8 mouse cellular contexts compared by ENCODE assay signal in the genomic region with DNA sequence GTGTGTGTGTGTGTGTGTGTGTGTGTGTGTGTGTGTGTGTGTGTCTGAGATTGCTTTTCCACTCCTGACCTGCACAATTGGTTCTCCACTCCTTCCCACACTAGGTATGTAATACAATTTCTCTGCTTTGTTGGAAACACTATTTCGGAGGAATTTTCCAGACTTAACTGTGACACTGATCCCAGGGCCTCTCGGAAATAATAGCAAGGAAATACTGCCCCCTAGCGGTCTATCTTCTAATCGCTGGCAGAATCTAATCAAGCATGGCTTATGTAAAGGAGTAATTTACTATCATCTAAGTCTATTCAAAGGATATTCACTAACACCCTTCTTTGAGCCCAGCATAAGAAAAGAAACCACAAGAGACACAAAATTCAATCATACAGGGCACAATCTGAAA. TPM values are rescaled to one million over a fixed set of nuclear protein-coding genes. Genes with fewer than 3 reads are reported as not detected.
DNase-seq lines count a peak whose midpoint lies in the region; ATAC-seq and TF ChIP-seq lines count a peak whose summit lies in the region.

No protein-coding gene starts in this region.

- 3% methylated on average over 4 of the region's 4 CpGs for WGBS in forebrain, postnatal 0 days
- 5% methylated on average over 4 of the region's 4 CpGs for WGBS in lung, postnatal 0 days
- 7% methylated on average over 4 of the region's 4 CpGs for WGBS in stomach, postnatal 0 days

- H3K9me3 ChIP-seq in CH12.LX (replicated peaks; ENCODE audit: low read length): peaks cover 5% of the 10 kb centered on the region
- no peaks in the 10 kb centered on the region for H3K9me3 ChIP-seq in forebrain, postnatal 0 days (ENCODE audit: low read length)
- no peaks in the 10 kb centered on the region for H3K9me3 ChIP-seq in lung, postnatal 0 days (ENCODE audit: low read length)
- H3K9me3 ChIP-seq in stomach, postnatal 0 days (ENCODE audit: control insufficient read depth, low read length): no peaks in the 10 kb centered on the region

- TF ChIP-seq CTCF in CH12.LX (conservative IDR thresholded peaks at IDR 0.05 in 1 of 2, IDR thresholded peaks at IDR 0.05 in 1 of 2; ENCODE audit: low read depth in 2 of 2, low read length in 2 of 2): peak; percentile 64 to 73
- peak; percentile 79 for TF ChIP-seq CTCF in forebrain, postnatal 0 days (IDR thresholded peaks at IDR 0.05; ENCODE audit: low read depth)
- TF ChIP-seq CTCF in layer of hippocampus, adult 2 months (conservative IDR thresholded peaks at IDR 0.05): peak; percentile 88
- TF ChIP-seq CTCF in lung, postnatal 0 days (IDR thresholded peaks at IDR 0.05): peak; percentile 67
- TF ChIP-seq CTCF in stomach, postnatal 0 days (IDR thresholded peaks at IDR 0.05; ENCODE audit: low read depth): peak; percentile 80

- H3K4me2 ChIP-seq in CH12.LX (ENCODE audit: insufficient read depth, low read depth, poor library complexity, severe bottlenecking): peak overlapping the region; percentile 23; the same call in 1 of the 2 replicates
- H3K4me2 ChIP-seq in forebrain, postnatal 0 days (ENCODE audit: low read depth): no peak overlapping the region
- no peak overlapping the region for H3K4me2 ChIP-seq in lung, postnatal 0 days (replicated peaks; ENCODE audit: low read depth, low read length)
- H3K4me2 ChIP-seq in stomach, postnatal 0 days (replicated peaks; ENCODE audit: low read depth): no peak overlapping the region

- no peaks in the 10 kb centered on the region for H3K36me3 ChIP-seq in CH12.LX (replicated peaks in 1 of 2; ENCODE audit: control insufficient read depth in 1 of 2, insufficient read depth in 1 of 2, low read length in 1 of 2)
- H3K36me3 ChIP-seq in forebrain, postnatal 0 days (ENCODE audit: insufficient read depth): no peaks in the 10 kb centered on the region
- no peaks in the 10 kb centered on the region for H3K36me3 ChIP-seq in lung, postnatal 0 days (ENCODE audit: insufficient read depth, low read length)
- no peaks in the 10 kb centered on the region for H3K36me3 ChIP-seq in stomach, postnatal 0 days (ENCODE audit: control insufficient read depth, insufficient read depth, low read length)

- in situ Hi-C loops in CH12.LX (cut with MboI; ENCODE audit: low pct_ligation_motif_present, low pct_unique_long_range_greater_than_20kb, low sequenced_read_pairs): no loop called here

- no peak overlapping the region for H3K27ac ChIP-seq in CH12.LX (ENCODE audit: insufficient read depth, low read depth)
- peak overlapping the region; percentile 57; the same call in 1 of the 2 replicates for H3K27ac ChIP-seq in forebrain, postnatal 0 days (ENCODE audit: low read depth, low read length)
- H3K27ac ChIP-seq in layer of hippocampus, adult 2 months: peak overlapping the region; percentile 94
- no peak overlapping the region for H3K27ac ChIP-seq in lung, postnatal 0 days (ENCODE audit: low read length)
- H3K27ac ChIP-seq in stomach, postnatal 0 days (replicated peaks): no peak overlapping the region

- no peaks in the 10 kb centered on the region for H3K4me1 ChIP-seq in CH12.LX (ENCODE audit: control insufficient read depth in 1 of 2, insufficient read depth in 2 of 2)
- H3K4me1 ChIP-seq in forebrain, postnatal 0 days (ENCODE audit: insufficient read depth): 0 out of 2 replicates have a peak, but pooled peaks cover 5% of the 10 kb centered on the region
- H3K4me1 ChIP-seq in lung, postnatal 0 days (ENCODE audit: insufficient read depth, low read depth, low read length): no peaks in the 10 kb centered on the region
- no peaks in the 10 kb centered on the region for H3K4me1 ChIP-seq in stomach, postnatal 0 days (replicated peaks; ENCODE audit: control insufficient read depth, insufficient read depth)

- DNase-seq in heart, adult 11 months: peak; percentile 70
- no peak for DNase-seq in heart, postnatal 25 days (ENCODE audit: low spot score)
- peak; percentile 55 for DNase-seq in CH12.LX (ENCODE audit: extremely low read depth)
- peak; percentile 71 for DNase-seq in brain, embryonic 18.5 days (ENCODE audit: low read depth, low spot score)
- peak; percentile 94 for DNase-seq in forebrain, postnatal 0 days
- peak; percentile 89 to 92 for DNase-seq in layer of hippocampus, adult 2 months (ENCODE audit: low spot score in 2 of 2)
- peak; percentile 62 for DNase-seq in lung, postnatal 0 days (ENCODE audit: low spot score)
- DNase-seq in stomach, postnatal 0 days (ENCODE audit: low spot score): peak; percentile 39

- TF ChIP-seq RAD21 in CH12.LX (IDR thresholded peaks at IDR 0.05; ENCODE audit: low read depth, low read length): peak; percentile 72

- no peaks in the 10 kb centered on the region for H3K79me2 ChIP-seq in CH12.LX (replicated peaks; ENCODE audit: control insufficient read depth, extremely low read depth, insufficient read depth, poor library complexity, severe bottlenecking)

- H3K9ac ChIP-seq in CH12.LX (ENCODE audit: insufficient read depth, low read depth): no peak overlapping the region
- no peak overlapping the region for H3K9ac ChIP-seq in forebrain, postnatal 0 days
- no peak overlapping the region for H3K9ac ChIP-seq in lung, postnatal 0 days (replicated peaks; ENCODE audit: low read depth)
- H3K9ac ChIP-seq in stomach, postnatal 0 days (ENCODE audit: low read length): no peak overlapping the region

- no peak for TF ChIP-seq EP300 in CH12.LX (IDR thresholded peaks at IDR 0.05; ENCODE audit: low read length)
- TF ChIP-seq EP300 in lung, postnatal 0 days (IDR thresholded peaks at IDR 0.05): no peak
- no peak for TF ChIP-seq EP300 in stomach, postnatal 0 days (optimal IDR thresholded peaks at IDR 0.05)

- TF ChIP-seq POLR2A in CH12.LX (IDR thresholded peaks at IDR 0.05; ENCODE audit: low read depth, low read length): no peak

- intact Hi-C loops in heart, postnatal 25 days (cut with DNase I): loop anchor here (5.0 kb wide), 1 partner anchor 347 kb away; no protein-coding TSS in a partner anchor

- dilution Hi-C loops in CH12.LX (cut with MboI; ENCODE audit: extremely low pct_ligation_motif_present, extremely low pct_unique_long_range_greater_than_20kb, low sequenced_read_pairs): no loop called here

- no peak overlapping the region for H3K4me3 ChIP-seq in CH12.LX (replicated peaks in 1 of 3; ENCODE audit: low read depth in 2 of 3, low read length in 2 of 3, poor library complexity in 1 of 3)
- no peak overlapping the region for H3K4me3 ChIP-seq in forebrain, postnatal 0 days (ENCODE audit: low read depth, low read length)
- no peak overlapping the region for H3K4me3 ChIP-seq in layer of hippocampus, adult 2 months
- H3K4me3 ChIP-seq in lung, postnatal 0 days (ENCODE audit: low read depth, low read length): no peak overlapping the region
- H3K4me3 ChIP-seq in stomach, postnatal 0 days (ENCODE audit: low read depth, low read length): no peak overlapping the region

- H3K27me3 ChIP-seq in CH12.LX (replicated peaks): peaks cover 20% of the 10 kb centered on the region
- H3K27me3 ChIP-seq in forebrain, postnatal 0 days (ENCODE audit: insufficient read depth, low read length): no peaks in the 10 kb centered on the region
- H3K27me3 ChIP-seq in lung, postnatal 0 days (replicated peaks; ENCODE audit: insufficient read depth, low read length): no peaks in the 10 kb centered on the region
- H3K27me3 ChIP-seq in stomach, postnatal 0 days (ENCODE audit: control insufficient read depth, insufficient read depth, low read length): no peaks in the 10 kb centered on the region

- peak; percentile 73 for ATAC-seq in forebrain, postnatal 0 days
- no peak for ATAC-seq in lung, postnatal 0 days
- no peak for ATAC-seq in stomach, postnatal 0 days (ENCODE audit: low FRiP score, low TSS enrichment)

TF ChIP-seq in CH12.LX, 34 proteins besides CTCF, POLR2A, EP300 and RAD21:
- no peak for TF ChIP-seq ETS1 (conservative IDR thresholded peaks at IDR 0.05; ENCODE audit: low read depth, low read length)
- peak; percentile 37 for TF ChIP-seq SMC3 (IDR thresholded peaks at IDR 0.05; ENCODE audit: low read depth, low read length)

RNA-seq across cellular contexts. Expression of gene Col6a4, which starts 57.7 kb away (rescaled TPM):
- not detected for total RNA-seq in heart, postnatal 25 days (2021)
- total RNA-seq in CH12.LX (2012; rRNA removed) (0.29 and 0.47 TPM in 2 replicates), CH12.LX (2014; rRNA removed) (0.08 and 0.16 TPM in 2 replicates)
- polyA plus RNA-seq in CH12.LX (2012; ENCODE audit: insufficient read length, low read depth): 0.48 and 0.74 TPM in 2 replicates
- 0.81 and 2.0 TPM in 2 replicates for total RNA-seq in forebrain, postnatal 0 days (2014; rRNA removed)
- 0.92 and 1.1 TPM in 2 replicates for polyA plus RNA-seq in forebrain, postnatal 0 days (2015; fragmentation: Nextera tagmentation; extraction: Ambion mirVana)
- total RNA-seq in layer of hippocampus, adult 2 months (2021): 1 to 10 TPM in 1 of 2 experiments, under 1 TPM in 1; 0.76 to 2.1 TPM
- polyA plus RNA-seq in lung, postnatal 0 days (2015; fragmentation: Nextera tagmentation; extraction: Ambion mirVana): 0.81 and 0.93 TPM in 2 replicates
- 19.3 and 20.2 TPM in 2 replicates for polyA plus RNA-seq in stomach, postnatal 0 days (2015; fragmentation: Nextera tagmentation; extraction: Ambion mirVana)

Comparison
In these comparisons a context has a peak if more than half of its experiments do, and no peak if none do; other contexts are left out.
1. H3K27ac ChIP-seq: peak in forebrain, postnatal 0 days (single experiment) and layer of hippocampus, adult 2 months (single experiment); none in CH12.LX (single experiment), lung, postnatal 0 days (single experiment) and stomach, postnatal 0 days (single experiment).
2. Peak in every context shown above with its lines, with median percentiles within 50 percentile points of each other: CTCF ChIP-seq.